Mouse (Mus musculus) thymus, postnatal 10 days (tissue): ENCODE results near the gene Slc22a14.

Experiments used
- DNase-seq, 2 experiments: peaks; one replicate each; pipeline ENCODE4 v3.0.0; 2021; ENCODE audit warnings: low spot score in 2 of 2

Slc22a14 gene

DNA sequence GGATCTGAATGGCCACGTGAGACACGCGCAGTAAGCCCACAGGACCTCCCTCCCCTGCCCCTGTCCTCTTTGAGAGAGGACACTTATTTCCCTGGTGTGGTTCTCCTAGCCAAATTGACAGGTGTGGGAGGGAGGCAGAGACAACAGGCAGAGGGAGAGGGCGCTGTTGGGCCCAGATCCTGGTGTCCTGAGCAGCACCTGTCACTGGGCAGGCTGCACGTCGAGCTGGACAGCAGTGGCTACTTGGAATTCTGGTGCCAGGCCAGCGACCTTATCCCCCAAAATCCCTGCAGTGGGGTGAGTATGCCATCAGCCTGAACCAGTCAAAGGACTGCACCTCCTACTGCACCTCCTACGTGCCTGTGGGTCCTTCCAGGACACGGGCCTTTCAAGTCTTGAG, 222.0 kb downstream of the Slc22a14 start:
- DNase-seq = no peak

DNA sequence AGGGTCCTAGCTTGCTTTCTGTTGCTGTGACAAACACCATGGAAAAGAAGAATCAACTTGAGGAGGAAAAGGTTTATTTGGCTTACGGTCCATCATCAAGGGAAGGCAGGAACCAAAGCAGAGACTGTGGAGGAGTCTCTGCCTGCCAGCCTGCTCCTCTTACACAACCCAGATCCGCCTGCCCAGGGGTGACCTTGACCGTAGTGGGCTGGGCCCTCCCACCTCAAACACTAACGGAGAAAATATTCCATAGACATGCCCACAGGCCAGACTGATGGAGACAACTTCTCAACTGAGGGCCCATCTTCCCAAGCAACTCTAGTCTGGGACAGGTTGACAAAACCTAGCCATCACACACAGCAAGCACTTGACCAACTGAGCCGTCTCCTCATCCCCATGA, 223.3 kb downstream of the Slc22a14 start:
- DNase-seq = no peak

DNA sequence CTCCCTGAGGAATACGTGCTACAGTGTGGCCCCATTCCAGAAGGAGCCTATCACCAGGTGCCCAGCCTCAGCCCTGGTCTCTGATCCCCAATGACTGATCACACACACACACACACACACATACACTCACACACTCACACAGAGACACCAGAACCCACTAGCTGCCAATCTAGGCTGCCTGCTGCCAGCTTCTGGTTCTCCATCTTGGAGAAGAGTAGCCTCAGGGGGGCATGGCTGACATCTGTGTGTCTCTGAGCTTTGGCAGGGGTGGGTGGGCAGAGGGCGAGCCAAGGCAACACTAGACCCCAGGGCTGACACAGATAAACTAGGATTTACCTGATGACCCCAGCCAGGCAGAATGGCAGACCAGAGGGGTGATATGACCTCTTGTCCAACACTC, 226.5 kb downstream of the Slc22a14 start:
- no peak for DNase-seq

DNA sequence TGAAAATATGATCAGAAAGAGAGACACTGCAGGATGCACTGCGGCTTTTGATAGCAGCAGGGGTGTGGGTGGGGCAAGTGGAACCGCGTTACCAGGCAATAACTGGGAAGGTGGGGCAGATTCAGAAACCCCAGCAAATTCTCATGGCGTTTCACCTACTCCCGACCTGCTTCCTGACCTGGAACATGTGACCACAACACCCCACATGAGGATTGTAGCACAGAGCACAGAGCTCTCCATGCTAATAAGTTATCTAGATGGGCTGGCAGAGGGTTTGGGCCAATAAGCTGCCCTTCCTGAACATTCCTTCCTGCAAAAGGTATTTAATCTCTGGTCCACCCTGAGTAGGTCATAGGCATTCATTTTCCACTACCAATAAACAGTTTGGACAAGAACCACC, 234.7 kb downstream of the Slc22a14 start:
- no peak for DNase-seq

DNA sequence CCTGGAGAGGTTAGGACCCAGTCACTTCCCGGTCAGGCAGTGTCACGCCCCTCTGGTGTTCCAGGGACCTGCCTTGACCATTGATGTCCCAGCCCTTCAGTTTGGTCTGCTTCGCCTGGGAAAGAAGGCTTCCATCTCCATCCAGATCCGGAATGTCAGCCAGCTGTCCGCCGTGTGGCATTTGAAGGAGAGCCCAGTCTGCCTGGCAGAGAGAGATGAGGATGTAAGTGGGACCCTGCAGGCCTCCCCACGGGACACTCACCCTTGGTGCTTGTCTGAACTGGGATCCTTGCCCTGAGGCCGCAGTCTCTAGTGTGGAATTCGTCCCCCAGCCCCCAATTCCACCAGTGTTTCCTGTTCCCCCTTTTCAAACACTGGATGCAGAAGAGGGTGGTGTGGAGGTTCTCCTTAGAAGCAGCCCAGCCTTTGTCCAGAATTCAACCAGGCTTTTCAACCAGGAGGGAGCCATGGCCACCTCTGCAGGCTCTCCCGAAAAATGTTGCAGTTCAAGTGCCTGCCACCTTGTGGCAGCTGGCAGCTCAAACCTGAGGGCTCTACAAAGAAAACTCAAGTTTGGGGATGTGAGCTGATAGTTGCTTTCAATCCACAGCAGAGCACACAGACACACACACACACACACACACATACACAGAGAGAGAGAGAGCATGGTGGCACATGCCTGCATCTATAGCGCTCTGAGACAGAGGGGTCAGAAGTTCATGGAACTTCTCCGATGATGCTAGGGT, 236.7 kb downstream of the Slc22a14 start:
- DNase-seq = no peak

DNA sequence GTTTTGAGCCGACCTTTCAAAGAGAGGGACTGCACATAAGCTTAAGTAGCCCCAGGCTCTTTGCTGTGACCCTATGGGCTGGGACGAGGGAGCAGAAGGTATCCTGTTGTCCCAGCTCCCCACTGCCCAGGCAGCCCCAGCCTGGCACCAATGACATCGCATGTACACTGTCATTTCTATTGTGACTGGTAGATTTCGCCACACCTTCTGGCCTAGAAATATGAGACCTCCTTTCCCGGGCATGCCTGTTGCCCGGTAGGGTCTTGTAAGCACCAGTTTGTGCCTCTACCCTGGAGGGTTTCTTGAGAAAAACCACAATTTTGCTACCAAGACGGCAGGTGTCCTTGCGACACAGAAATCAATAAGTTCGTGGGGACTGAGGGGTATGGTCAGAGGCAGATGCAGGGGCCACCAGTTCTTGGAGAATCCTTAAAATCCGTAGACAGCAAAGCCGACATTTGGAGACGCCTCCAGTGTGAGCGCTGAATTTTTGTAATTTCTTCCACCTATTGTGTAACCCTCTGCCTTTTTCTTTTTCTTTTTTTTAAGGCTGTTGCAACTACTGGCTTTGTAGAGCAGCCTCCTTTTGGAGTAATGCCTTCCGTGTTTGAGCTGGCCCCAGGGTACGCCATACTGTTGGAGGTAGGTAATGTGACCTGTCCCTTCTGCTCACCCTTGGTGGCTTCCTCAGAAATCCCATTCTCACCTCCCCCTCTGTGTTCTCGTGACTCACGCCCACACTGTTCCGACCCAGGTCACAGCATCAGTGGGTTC, 242.6 kb downstream of the Slc22a14 start:
- DNase-seq = no peak

DNA sequence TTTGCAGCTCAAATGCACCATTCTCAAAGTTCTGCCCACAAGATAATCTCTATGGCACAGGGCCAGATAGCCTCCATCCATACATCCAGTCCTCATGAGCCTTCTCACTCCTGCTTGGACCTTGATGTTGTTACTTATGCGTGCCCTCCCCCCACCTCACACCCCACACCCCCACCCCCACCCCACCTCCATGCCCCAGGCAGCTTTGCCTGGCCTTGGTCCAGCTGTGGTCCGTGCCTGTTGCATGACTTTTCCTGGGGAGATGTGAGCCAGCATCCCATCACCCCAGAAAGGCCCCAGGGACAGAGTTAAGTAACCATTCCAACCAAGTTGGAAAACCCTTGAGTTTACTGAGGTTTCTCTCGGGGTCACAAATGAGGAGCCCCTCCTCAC, 245.2 kb downstream of the Slc22a14 start:
- DNase-seq = no peak
